Mouse (Mus musculus) kidney, postnatal 10 days (tissue): ENCODE data around the gene St6galnac5.

Experiments
- DNase-seq: peaks from one replicate; pipeline ENCODE4 v3.0.0; 2021; ENCODE audit warnings: mixed read lengths

The St6galnac5 gene

GRCm38 (mm10) chr3:152981988-152982387 lies at the start of gene St6galnac5:
St6galnac5 (minus strand) TSS chr3:152982246.
- DNase-seq, result peak; percentile 49

DNA sequence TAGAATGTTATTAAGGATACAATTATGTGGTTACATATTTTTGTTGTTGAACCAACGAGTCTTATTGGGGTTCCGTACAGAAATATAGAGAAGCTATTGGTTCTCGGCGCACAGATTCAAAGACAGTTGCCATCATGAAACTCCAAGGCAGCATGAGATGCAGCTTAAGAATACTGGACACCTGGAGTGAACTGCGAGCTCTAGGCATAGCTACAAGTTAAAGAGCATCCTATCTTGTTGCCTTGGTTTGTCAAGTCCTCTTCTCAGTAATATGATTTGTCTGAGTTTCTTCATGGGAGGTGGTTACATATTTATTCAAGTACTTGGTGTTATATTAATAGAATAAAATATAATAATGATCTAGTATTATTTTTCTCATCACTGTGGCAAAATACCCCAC lies 48.7 kb upstream of the St6galnac5 start:
- DNase-seq, result no peak

- DNase-seq, result no peak
Observed at GRCm38 (mm10) chr3:153024016-153024415, 42.0 kb upstream of the St6galnac5 start.

GRCm38 (mm10) chr3:153018051-153018450 lies 36.0 kb upstream of the St6galnac5 start:
- DNase-seq, result no peak

GRCm38 (mm10) chr3:153016355-153016754 lies 34.3 kb upstream of the St6galnac5 start:
- DNase-seq, result no peak

DNA sequence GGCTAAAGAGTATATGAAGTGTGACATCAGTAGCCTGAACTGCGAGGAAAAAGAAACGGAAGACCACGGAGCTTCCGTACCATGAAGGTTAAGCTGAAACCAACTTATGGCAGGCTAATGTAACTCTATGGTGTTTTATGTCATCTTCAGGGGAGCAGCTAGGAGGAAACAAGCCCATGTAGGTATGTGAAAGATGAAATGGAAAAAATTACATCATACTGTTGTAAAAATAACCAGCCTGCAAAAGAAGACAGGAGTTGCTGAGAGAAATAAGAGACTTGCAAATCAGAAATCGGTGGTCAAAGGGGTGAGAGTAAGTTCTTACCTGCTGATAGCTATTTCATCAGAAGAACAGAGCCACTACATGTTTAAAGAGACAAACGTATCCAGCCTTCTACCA lies 24.8 kb upstream of the St6galnac5 start:
- no peak for DNase-seq

- DNase-seq, result no peak
Observed at GRCm38 (mm10) chr3:152998901-152999300, 16.9 kb upstream of the St6galnac5 start.

DNA sequence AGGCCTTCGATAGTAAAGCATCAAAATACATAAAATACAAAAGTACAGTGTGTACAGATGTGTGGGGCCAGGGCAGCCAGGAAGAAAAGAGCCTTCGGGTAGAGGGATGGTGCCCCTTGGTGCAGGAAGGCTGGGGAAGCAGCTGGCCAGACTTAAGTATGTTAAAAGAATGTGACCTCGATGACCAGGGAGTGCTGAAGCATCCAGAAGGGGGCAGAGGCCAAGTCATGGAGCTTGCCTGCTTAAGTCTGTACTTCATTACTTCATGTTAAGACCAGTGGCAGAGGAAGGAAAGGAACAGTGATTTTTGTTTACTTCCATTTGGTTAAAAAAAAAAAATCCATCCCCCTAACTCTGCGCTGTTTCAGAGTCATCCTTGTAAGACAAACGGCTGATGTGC lies 16.1 kb upstream of the St6galnac5 start:
- DNase-seq, result peak; percentile 17

- DNase-seq, result no peak
Observed at GRCm38 (mm10) chr3:152993608-152994007, 11.6 kb upstream of the St6galnac5 start.

GRCm38 (mm10) chr3:152990787-152991186 lies 8.7 kb upstream of the St6galnac5 start:
- DNase-seq, result no peak

DNA sequence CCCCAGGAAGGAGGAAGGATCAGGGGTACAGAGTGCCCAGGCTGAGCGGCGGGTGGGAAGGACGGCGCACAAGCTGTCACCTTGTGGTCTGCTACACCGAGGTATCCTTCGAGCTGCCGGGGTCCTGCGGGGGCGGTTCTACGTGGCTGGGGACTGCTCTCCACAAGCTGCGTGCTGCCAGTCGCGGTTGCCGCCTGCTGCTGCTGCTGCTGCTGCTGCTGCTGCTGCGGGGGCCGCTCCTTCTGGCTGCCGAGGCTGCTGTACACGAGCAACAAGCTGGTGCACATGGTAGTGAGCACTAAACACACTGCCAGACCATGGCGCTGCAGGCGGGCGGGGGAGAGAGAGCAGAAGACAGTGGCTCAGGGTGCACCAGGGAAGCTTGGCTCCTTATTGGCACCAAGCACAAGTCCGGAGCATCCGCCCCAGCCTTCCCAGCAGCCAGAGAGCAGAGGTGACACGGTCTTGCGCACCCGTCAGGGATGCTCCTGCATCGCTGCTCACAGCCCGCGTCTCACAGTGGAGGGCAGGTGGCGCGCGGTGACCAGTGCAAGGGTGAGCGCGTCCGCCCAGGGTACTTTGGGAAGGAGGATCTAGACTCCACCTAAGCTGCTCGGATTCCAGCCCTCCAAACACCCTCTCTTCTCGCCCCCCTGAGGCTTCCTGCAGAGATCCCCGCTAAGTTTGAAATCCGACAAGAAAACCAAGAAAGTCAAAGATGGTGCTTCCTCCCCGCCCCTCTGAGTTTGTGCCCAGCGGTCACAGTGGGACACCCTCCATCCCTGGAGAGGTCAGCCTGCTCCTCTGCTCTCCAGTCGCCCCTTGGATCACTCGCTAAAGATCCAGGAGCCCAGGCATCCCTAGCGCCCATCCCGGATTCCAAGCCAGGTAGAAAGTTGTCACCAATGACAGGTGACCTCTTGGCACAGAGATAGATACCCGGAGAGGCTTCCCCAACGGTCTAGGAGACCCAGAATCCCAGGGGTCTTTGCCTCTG lies 770 bp downstream of the St6galnac5 start:
- peak; percentile 38 for DNase-seq

GRCm38 (mm10) chr3:152980431-152980830 lies 1.6 kb downstream of the St6galnac5 start:
- DNase-seq, result peak; percentile 32

- no peak for DNase-seq
Observed at GRCm38 (mm10) chr3:152979481-152980092, 2.5 kb downstream of the St6galnac5 start.

- DNase-seq, result no peak
Observed at GRCm38 (mm10) chr3:152971373-152971772, 10.7 kb downstream of the St6galnac5 start.

DNA sequence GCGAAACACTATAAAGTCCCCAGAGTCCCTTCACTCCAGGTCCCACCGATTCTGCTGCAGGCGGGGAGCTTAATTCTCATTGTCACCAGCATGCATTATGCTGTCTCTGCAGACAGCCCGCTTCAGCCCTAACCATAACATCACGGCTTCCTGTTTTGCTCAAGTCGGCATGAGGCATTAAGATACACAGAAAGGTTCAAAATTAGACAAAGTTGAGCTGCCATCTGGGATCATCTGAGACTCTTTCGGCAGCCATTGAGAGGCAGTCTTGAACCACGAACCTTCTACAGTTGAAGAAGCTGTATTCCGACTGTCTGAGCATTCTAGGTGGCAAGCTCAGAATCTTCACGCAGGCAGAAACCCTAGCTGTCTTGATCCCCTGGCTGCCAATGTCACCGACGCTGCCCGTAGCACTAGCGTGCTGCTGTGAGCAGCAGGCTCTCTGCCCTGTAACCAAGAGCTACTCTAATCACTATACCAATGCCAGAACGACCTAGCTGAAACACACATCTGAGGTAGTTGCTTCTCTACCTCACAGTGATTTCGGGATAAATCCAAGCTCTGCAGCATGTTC lies 12.2 kb downstream of the St6galnac5 start:
- no peak for DNase-seq

DNA sequence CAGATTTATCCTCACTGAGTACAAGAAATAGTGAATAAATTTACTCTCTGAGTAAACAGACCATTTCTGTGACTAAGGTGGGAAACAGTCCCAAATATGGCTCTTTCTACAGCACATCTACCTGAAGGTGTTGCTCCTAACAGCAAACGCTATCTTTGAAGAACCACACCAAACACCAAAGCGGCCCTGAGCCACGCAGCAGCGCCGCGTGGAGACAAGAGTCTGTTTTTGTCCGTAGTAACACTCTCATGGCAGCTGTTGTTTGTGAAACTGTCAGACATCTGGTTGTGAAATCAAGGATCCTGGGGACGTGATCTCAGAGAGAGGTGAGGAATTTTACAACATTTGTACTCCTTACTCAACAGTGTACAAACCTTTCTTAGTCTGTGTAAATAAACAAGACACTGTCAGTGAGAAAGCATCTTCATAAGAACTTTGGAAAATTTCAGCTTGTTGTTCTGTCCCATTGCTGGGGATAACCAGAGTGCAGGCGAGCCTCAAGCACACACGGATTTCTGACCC lies 20.1 kb downstream of the St6galnac5 start:
- DNase-seq, result no peak

DNA sequence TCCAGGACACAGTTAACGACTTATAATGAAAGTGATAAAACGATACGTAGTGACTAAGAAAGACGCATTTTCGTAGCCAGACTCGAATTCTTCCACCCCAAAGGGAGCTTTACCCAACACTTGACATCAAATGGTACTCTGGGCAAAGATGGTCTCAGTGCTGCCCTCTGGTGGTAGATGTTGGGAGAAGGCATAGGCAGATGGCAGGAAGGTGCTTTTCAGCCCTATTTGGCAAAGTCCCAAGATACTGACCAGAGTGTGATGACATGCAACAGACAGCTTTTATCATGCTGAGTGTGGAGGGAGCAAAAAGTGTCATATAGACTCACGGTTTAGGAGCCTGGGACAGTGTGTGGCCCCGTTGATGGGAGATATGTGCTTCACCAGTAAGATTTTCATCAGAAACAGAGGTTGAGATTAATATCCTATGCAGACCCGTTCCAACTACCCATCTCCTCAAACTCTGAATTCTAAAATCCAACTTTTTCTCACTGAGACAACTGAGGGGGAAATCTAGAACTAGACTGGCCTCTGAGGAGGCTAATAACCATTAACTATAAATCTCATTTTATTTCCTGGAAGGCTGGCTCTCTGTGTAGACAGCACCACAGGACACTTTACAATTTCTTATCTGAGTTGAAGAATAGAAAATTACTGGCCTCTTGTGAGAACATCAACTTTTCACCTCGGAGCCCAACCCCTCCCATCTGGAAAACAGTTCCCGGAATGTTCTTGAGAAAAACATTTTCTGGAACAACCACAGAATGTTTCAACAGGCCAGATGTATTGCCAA lies 23.5 kb downstream of the St6galnac5 start:
- peak; percentile 74 for DNase-seq

- no peak for DNase-seq
Observed at GRCm38 (mm10) chr3:152956771-152957170, 25.3 kb downstream of the St6galnac5 start.

DNA sequence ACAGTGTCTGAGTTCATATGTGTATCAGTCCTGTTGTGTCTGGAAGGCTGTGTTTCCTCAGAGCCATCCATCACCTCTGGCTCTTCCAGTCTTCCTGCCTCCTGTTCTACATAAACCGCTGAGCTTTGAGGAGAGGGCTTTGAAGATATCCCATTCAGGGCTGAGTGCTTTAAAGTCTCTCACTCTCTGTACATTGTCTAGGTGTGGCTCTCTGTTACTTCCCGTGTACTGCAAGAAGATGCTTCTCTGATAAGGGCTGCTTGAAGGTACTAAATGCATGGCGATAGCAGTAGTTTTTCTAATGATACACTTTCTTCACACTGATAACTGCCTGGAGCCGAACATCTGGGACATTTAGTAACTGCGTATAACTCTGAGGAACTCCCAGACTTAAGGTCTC lies 26.0 kb downstream of the St6galnac5 start:
- no peak for DNase-seq

- DNase-seq, result no peak
Observed at GRCm38 (mm10) chr3:152951634-152952545, 30.2 kb downstream of the St6galnac5 start.

GRCm38 (mm10) chr3:152950914-152951313 lies 31.1 kb downstream of the St6galnac5 start:
- no peak for DNase-seq
